Mouse (Mus musculus): Measurements from ENCODE around the gene Nhsl2. TPM values are rescaled to one million over a fixed set of nuclear protein-coding genes. Genes with fewer than 3 reads are reported as not detected.

Gene Nhsl2
- polyA plus RNA-seq, 1 experiment = not detected

DNA sequence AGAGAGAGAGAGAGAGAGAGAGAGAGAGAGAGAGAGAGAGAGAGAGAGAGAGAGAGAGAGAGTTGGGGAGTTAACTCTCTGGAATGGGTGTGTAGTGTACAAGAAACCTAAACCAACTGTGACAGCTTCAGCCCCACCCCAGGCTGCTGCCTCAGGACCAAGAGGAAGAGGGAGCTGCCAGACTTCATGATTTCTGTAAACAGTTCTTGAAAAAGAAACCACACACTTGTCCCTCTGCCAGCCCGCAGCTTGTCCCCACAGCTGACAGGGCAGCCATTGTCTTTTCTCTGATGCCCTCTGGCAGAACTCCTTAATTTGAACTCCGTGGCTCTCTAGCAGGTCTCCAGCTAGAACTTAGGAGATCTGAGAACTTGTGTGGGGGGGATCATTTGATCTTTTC lies 211.7 kb downstream of the Nhsl2 start:
- 12% methylated on average over 2 of the region's 2 CpGs for WGBS
- peaks cover 21% of the 10 kb centered on the region for H3K4me1 ChIP-seq (ENCODE audit: control insufficient read depth, insufficient read depth, low read length)
- no peak overlapping the region for H3K4me3 ChIP-seq (ENCODE audit: insufficient read depth, low read depth, low read length)
- TF ChIP-seq POLR2A (IDR thresholded peaks at IDR 0.05; ENCODE audit: insufficient read depth, low read depth, low read length) (no peak), CTCF (IDR thresholded peaks at IDR 0.05; ENCODE audit: insufficient read depth, low read depth, low read length) (no peak)
- no peak overlapping the region for H3K27ac ChIP-seq (ENCODE audit: insufficient read depth, low read depth, low read length)

- H3K27ac ChIP-seq (ENCODE audit: insufficient read depth, low read depth, low read length) = peak overlapping the region; percentile 41; the same call in 1 of the 2 replicates
- H3K4me3 ChIP-seq (ENCODE audit: insufficient read depth, low read depth, low read length) = no peak overlapping the region
- WGBS = 46% methylated on average over 3 of the region's 3 CpGs
- peaks cover 38% of the 10 kb centered on the region for H3K4me1 ChIP-seq (ENCODE audit: control insufficient read depth, insufficient read depth, low read length)
- no peak for TF ChIP-seq CTCF (IDR thresholded peaks at IDR 0.05; ENCODE audit: insufficient read depth, low read depth, low read length)
- no peak for TF ChIP-seq POLR2A (IDR thresholded peaks at IDR 0.05; ENCODE audit: insufficient read depth, low read depth, low read length)
Measured at GRCm38 (mm10) chrX:102064062-102064461, 214.9 kb downstream of the Nhsl2 start.

GRCm38 (mm10) chrX:102065213-102065775 lies 216.1 kb downstream of the Nhsl2 start:
- Histone ChIP-seq H3K27ac (ENCODE audit: insufficient read depth, low read depth, low read length) (0 out of 2 replicates have a peak overlapping the region, but pooled peaks have one; percentile 52), H3K4me1 (ENCODE audit: control insufficient read depth, insufficient read depth, low read length) (peaks cover 47% of the 10 kb centered on the region), H3K4me3 (ENCODE audit: insufficient read depth, low read depth, low read length) (no peak overlapping the region)
- TF ChIP-seq CTCF (IDR thresholded peaks at IDR 0.05; ENCODE audit: insufficient read depth, low read depth, low read length) (no peak), POLR2A (IDR thresholded peaks at IDR 0.05; ENCODE audit: insufficient read depth, low read depth, low read length) (no peak)
- 48% methylated on average over 4 of the region's 4 CpGs for WGBS

GRCm38 (mm10) chrX:102066134-102066533 lies 216.9 kb downstream of the Nhsl2 start:
- peak; percentile 7; the same call in 1 of the 2 replicates for TF ChIP-seq CTCF (IDR thresholded peaks at IDR 0.05; ENCODE audit: insufficient read depth, low read depth, low read length)
- TF ChIP-seq POLR2A (IDR thresholded peaks at IDR 0.05; ENCODE audit: insufficient read depth, low read depth, low read length) = no peak
- peaks cover 45% of the 10 kb centered on the region for H3K4me1 ChIP-seq (ENCODE audit: control insufficient read depth, insufficient read depth, low read length)
- no peak overlapping the region for H3K4me3 ChIP-seq (ENCODE audit: insufficient read depth, low read depth, low read length)
- WGBS = 13% methylated on average over 9 of the region's 9 CpGs
- H3K27ac ChIP-seq (ENCODE audit: insufficient read depth, low read depth, low read length) = peak overlapping the region; percentile 52

DNA sequence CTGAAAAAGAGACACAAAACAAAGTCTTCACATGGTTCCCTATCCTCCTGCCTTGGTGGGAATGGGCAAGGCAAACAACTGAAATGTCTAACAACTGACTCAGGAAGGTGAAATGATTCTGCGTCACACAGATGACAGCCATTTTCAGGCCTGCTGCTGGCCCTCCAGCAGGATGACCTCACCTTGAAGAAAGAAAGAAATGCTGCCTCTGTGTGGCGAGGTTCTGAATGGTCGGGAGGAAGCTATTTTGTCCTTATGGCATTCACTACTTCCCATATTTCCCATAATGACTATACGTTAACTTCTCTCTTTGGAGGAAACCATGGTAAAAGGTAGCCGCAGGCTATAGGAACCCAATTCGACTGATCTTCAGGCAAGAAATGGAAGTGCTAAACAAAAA lies 217.9 kb downstream of the Nhsl2 start:
- Histone ChIP-seq H3K27ac (ENCODE audit: insufficient read depth, low read depth, low read length) (no peak overlapping the region), H3K4me3 (ENCODE audit: insufficient read depth, low read depth, low read length) (no peak overlapping the region), H3K4me1 (ENCODE audit: control insufficient read depth, insufficient read depth, low read length) (peaks cover 45% of the 10 kb centered on the region)
- TF ChIP-seq CTCF (IDR thresholded peaks at IDR 0.05; ENCODE audit: insufficient read depth, low read depth, low read length) (no peak), POLR2A (IDR thresholded peaks at IDR 0.05; ENCODE audit: insufficient read depth, low read depth, low read length) (no peak)
- WGBS = 59% methylated on average over 6 of the region's 6 CpGs

- Histone ChIP-seq H3K4me3 (ENCODE audit: insufficient read depth, low read depth, low read length) (no peak overlapping the region; the same call in 1 of the 2 replicates), H3K27ac (ENCODE audit: insufficient read depth, low read depth, low read length) (peak overlapping the region; percentile 32; the same call in 1 of the 2 replicates), H3K4me1 (ENCODE audit: control insufficient read depth, insufficient read depth, low read length) (peaks cover 41% of the 10 kb centered on the region)
- WGBS = 90% methylated on average over 24 of the region's 24 CpGs
- TF ChIP-seq CTCF (IDR thresholded peaks at IDR 0.05; ENCODE audit: insufficient read depth, low read depth, low read length) (no peak), POLR2A (IDR thresholded peaks at IDR 0.05; ENCODE audit: insufficient read depth, low read depth, low read length) (no peak)
Measured at GRCm38 (mm10) chrX:102068811-102069540, 219.8 kb downstream of the Nhsl2 start.

- Histone ChIP-seq H3K27ac (ENCODE audit: insufficient read depth, low read depth, low read length) (peak within 1 kb of the TSS; percentile 80), H3K4me3 (ENCODE audit: insufficient read depth, low read depth, low read length) (peak within 1 kb of the TSS; percentile 58), H3K4me1 (ENCODE audit: control insufficient read depth, insufficient read depth, low read length) (peaks cover 29% of the 10 kb centered on the region)
- TF ChIP-seq POLR2A (IDR thresholded peaks at IDR 0.05; ENCODE audit: insufficient read depth, low read depth, low read length) (peak; percentile 33; the same call in 1 of the 2 replicates), CTCF (IDR thresholded peaks at IDR 0.05; ENCODE audit: insufficient read depth, low read depth, low read length) (no peak)
- WGBS = 21% methylated on average over 60 of the region's 61 CpGs
Measured at GRCm38 (mm10) chrX:102070591-102071471, 221.6 kb downstream of the Nhsl2 start, which contains the start of gene Rtl5. Gene Rtl5, minus strand, starts transcription at chrX:102071304.

DNA sequence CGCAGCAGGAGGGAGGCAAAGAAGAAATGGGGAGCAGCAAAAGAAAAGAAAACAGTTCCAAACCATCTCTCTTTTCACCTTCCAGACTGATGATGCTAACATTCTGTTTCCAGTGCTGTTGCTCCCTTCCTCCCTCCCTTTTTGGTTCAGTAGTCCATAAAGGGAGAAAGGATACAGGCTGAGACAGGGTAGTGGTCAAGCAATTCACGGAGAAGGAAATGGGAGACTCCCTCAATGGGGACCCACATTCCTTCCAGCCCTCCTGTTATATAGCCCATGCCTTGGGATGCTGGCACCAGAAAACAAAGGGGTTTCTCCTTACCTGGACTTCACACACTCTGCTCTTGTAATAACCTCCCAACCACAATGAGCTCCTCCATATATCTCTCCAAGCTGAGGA lies 222.3 kb downstream of the Nhsl2 start:
- TF ChIP-seq CTCF (IDR thresholded peaks at IDR 0.05; ENCODE audit: insufficient read depth, low read depth, low read length) (no peak), POLR2A (IDR thresholded peaks at IDR 0.05; ENCODE audit: insufficient read depth, low read depth, low read length) (no peak)
- WGBS = 8% methylated on average over 2 of the region's 2 CpGs
- H3K4me1 ChIP-seq (ENCODE audit: control insufficient read depth, insufficient read depth, low read length) = peaks cover 26% of the 10 kb centered on the region
- H3K4me3 ChIP-seq (ENCODE audit: insufficient read depth, low read depth, low read length) = peak overlapping the region; percentile 58
- peak overlapping the region; percentile 64 for H3K27ac ChIP-seq (ENCODE audit: insufficient read depth, low read depth, low read length)
